Mouse (Mus musculus) telencephalon, adult 2 months (tissue): ENCODE results near the gene Zbtb5.
"Not testable (repeated sequence)": the region's sequence is repeated elsewhere in the genome, so short reads cannot be mapped to it uniquely, and the experiment has no call there.

Experiments used
- DNase-seq: peaks from one replicate; pipeline ENCODE4 v3.0.0-alpha.2; 2011; ENCODE audit warnings: low read depth, low spot score

Gene Zbtb5

GRCm38 (mm10) chr4:45011581-45012104 is 569 bp downstream of the Zbtb5 start:
- DNase-seq: peak; percentile 32

- DNase-seq: no peak
Measured at GRCm38 (mm10) chr4:45010806-45011415, 1.3 kb downstream of the Zbtb5 start.

- DNase-seq: no peak
Measured at GRCm38 (mm10) chr4:45005452-45005851, 6.8 kb downstream of the Zbtb5 start.

DNA sequence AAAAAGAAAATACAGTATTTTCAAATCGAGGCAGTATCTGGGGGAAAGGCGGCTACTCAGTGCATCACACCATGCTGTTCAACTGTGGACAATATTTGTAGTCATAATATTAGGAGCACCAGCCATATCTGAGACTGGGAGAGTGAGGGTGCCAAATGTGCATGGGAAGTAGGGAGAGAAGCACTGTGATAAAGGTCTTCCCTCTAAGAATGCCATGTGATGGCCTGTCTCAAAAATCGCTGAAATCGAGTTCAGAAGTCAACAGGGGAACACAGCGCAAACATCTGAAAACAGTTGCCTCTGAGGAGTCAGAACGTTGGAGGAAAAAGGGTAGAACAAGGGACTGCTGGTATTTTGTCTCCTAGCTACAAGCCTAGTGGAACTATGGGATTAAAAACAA is 12.2 kb downstream of the Zbtb5 start:
- DNase-seq: no peak

DNA sequence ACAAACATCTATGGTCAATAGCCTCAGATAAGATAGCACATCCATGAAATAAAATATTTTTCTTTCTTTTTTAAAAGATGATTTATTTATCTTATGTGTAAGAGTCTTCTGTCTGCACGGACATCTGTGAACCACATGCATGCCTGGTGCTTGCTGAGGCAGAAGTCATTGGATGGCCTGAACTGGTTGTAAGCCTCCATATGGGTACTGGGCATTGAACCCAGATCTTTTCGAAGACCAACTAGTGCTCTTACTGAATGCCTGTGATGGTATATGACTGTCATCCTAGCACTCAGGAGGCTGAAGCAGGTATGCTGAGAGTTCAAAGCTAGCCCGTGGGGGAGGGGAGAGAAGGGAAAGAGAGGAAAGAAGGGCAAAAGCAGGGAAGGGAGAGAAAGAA is 14.1 kb downstream of the Zbtb5 start:
- no peak for DNase-seq

- DNase-seq: no peak
Measured at GRCm38 (mm10) chr4:44994776-44995175, 17.4 kb downstream of the Zbtb5 start.

GRCm38 (mm10) chr4:44993847-44994246 is 18.4 kb downstream of the Zbtb5 start:
- no peak for DNase-seq

DNA sequence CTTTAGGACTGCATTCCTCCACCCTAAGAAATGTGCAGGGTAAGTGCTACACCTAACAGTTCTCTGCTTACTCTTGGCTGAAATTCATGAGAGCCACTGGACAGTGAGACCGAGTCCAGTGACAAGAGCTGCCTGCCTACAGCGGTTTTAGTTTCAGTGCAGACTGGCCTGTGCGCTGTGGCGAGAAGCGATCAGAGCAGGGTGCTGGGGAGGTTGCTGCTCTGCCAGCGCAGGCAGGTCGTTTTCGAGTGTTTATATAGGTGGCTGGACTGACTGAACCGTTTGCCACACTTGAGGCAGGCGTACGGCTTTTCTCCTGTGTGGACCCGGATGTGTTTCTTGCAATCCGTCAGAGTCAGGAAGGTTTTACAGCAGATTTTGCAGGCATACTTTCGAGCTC is 19.0 kb downstream of the Zbtb5 start:
- not testable (repeated sequence) for DNase-seq

GRCm38 (mm10) chr4:44992330-44992729 is 19.9 kb downstream of the Zbtb5 start:
- DNase-seq: not testable (repeated sequence)

- DNase-seq: no peak
Measured at GRCm38 (mm10) chr4:44990560-44990959, 21.7 kb downstream of the Zbtb5 start.

GRCm38 (mm10) chr4:44983131-44983740 is 29.0 kb downstream of the Zbtb5 start:
- DNase-seq: no peak

DNA sequence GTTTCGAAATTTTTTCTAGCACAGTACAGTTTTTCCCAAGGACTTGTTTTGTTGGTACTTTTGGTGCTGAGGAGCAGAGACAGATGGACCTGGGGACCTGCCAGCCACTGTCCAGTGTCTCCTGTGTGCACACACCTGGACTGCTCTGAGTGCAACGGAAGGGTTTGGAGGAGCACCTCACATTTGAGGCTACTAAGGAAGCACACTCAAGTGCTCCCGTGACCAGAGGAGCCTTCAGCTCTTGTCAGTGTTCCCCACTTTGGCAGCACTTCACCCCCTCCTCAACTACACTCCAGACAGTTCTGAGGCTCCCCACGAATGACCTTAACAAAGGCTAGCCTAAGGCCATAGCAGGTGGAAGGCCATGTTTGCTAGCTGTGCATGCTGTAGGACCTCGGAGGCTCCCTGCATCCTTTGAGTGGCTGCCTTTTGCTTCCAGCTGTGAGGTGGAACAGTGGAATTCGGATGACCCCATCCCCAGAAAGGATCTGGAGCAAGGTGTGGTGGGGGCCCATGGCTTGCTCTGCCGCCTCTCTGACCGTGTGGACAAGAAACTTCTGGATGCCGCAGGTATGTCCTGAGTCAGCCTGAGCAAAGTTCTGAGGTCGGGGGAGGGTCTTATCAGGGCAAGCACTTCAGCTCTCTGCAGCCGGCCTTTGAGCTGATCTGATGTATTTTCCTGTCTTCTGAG is 29.6 kb downstream of the Zbtb5 start:
- DNase-seq: no peak

GRCm38 (mm10) chr4:44981974-44982287 is 30.3 kb downstream of the Zbtb5 start:
- DNase-seq: no peak

DNA sequence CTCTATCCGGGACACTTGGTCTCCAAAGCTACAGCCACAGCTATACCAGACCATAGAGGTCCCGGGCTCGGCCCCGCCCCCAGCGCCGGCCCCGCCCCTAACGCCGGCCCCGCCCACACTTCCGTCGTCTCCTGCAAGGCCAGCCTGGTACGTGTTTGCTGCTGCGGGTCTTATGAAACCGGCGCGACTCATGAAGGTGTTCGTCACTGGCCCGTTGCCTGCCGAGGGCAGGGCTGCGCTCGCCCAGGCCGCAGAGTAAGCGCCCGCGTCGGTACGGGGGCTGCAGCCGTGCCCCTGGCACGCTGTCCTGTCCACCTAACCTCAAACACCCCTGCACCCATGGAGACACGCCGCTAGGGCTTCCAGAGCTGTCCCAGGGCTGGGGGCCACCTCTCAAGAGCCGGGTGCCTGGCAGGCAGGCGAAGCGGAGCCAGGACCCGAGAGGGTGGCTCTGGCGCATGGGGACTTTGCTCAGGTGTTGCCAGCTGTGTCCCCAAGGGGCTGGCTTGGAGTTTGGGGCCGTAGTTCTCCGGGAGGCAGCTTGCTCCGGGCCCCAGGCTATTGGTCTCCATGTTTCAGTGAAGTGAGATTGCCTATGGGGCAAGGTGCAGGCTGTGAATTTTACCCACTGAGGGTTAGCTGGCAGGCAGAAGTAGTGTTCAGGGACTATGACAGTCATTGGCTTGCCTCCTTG is 30.8 kb downstream of the Zbtb5 start, which contains the start of gene Grhpr:
Gene Grhpr (plus strand): TSS at position 116 of the 694 bp plus-strand sequence.
- DNase-seq: peak; percentile 47

- no peak for DNase-seq
Measured at GRCm38 (mm10) chr4:44979794-44980338, 32.3 kb downstream of the Zbtb5 start.

- no peak for DNase-seq
Measured at GRCm38 (mm10) chr4:44978175-44978574, 34.0 kb downstream of the Zbtb5 start.

GRCm38 (mm10) chr4:44976921-44977710 is 35.1 kb downstream of the Zbtb5 start:
- DNase-seq: no peak

GRCm38 (mm10) chr4:44976026-44976615 is 36.1 kb downstream of the Zbtb5 start:
- no peak for DNase-seq

DNA sequence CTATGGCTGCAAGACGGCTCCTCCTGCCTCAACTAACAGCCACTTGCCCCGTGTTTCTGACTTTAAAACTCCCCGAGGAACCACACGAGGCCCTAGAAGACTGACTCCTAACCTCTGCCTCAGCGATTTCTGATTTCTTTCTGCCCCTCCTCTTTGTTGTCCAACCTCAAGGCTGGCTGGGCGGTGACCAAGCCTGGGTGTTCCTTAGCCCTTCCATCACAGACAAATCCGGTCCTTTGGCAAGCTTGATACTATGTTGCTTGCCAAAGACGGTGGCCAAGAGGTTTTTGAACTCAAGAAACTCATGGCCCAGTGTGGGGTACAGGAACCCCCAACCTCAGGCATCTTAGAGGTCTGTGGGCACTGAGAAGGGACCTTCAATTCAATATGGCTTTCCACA is 37.9 kb downstream of the Zbtb5 start:
- no peak for DNase-seq

GRCm38 (mm10) chr4:44973871-44974270 is 38.3 kb downstream of the Zbtb5 start:
- DNase-seq: no peak

- peak; percentile 89 for DNase-seq
Measured at GRCm38 (mm10) chr4:44973450-44973849, 38.8 kb downstream of the Zbtb5 start.
